Mouse (Mus musculus): ENCODE measurements around the gene Mfsd11.

GRCm38 (mm10) chr11:116839601-116840000, 12.6 kb upstream of the Mfsd11 start:
- TF ChIP-seq POLR2A (IDR thresholded peaks at IDR 0.05; ENCODE audit: low read depth, low read length) (no peak), CTCF (IDR thresholded peaks at IDR 0.05; ENCODE audit: borderline replicate concordance, insufficient read depth, low read length) (no peak)

All from embryonic fibroblast, embryonic 13.5 days (primary cell).